Mouse (Mus musculus) lung, postnatal 0 days (tissue): ENCODE results near the gene Ect2. TPM values are rescaled to one million over a fixed set of nuclear protein-coding genes. Genes with fewer than 3 reads are reported as not detected.

Experiments used
- ATAC-seq: fragments of 200-750 bp; cut with Nextera tagmentation; 2 replicates; pipeline ENCODE4 v1.8.0; 2017; ENCODE audit warnings: moderate library complexity
- DNase-seq: peaks from one replicate; pipeline ENCODE4 v3.0.0-alpha.2; 2016; ENCODE audit warnings: low spot score
- H3K27ac ChIP-seq: fragments of 300-500 bp; sonication (generic); 2 replicates; pipeline ENCODE4 v1.5.1; 2014; ENCODE audit warnings: antibody characterized with exemption, mild to moderate bottlenecking, low read length, mixed read lengths
- H3K27me3 ChIP-seq: fragments of 300-500 bp; sonication (generic); replicated peaks from 2 replicates; pipeline ENCODE4 v1.6.1; 2014; ENCODE audit warnings: low read length, mixed read lengths; ENCODE audit not compliant: insufficient read depth
- H3K36me3 ChIP-seq: fragments of 300-500 bp; sonication (generic); 2 replicates; pipeline ENCODE4 v1.6.1; 2014; ENCODE audit warnings: low read length, mixed read lengths; ENCODE audit not compliant: insufficient read depth
- H3K4me1 ChIP-seq: fragments of 300-500 bp; sonication (generic); 2 replicates; pipeline ENCODE4 v1.6.1; 2014; ENCODE audit warnings: antibody characterized with exemption, low read depth, low read length, mixed read lengths; ENCODE audit not compliant: insufficient read depth
- H3K4me2 ChIP-seq: fragments of 300-500 bp; sonication (generic); replicated peaks from 2 replicates; pipeline ENCODE4 v1.6.1; 2014; ENCODE audit warnings: low read depth, mild to moderate bottlenecking, low read length, moderate library complexity, mixed read lengths
- H3K4me3 ChIP-seq: fragments of 300-500 bp; sonication (generic); 2 replicates; pipeline ENCODE4 v1.5.1; 2014; ENCODE audit warnings: low read depth, low read length
- H3K9ac ChIP-seq: fragments of 300-500 bp; sonication (generic); replicated peaks from 2 replicates; pipeline ENCODE4 v1.6.1; 2014; ENCODE audit warnings: low read depth, mild to moderate bottlenecking
- H3K9me3 ChIP-seq: fragments of 300-500 bp; sonication (generic); 2 replicates; pipeline ENCODE4 v1.6.1; 2016; ENCODE audit warnings: low read length, mixed read lengths
- CTCF ChIP-seq: IDR thresholded peaks from 2 replicates; pipeline ENCODE4 v1.5.1; 2016; ENCODE audit warnings: antibody characterized with exemption, mild to moderate bottlenecking
- EP300 ChIP-seq: IDR thresholded peaks from 2 replicates; pipeline ENCODE4 v1.6.1; 2016; ENCODE audit warnings: antibody characterized with exemption, mild to moderate bottlenecking, control low read depth
- WGBS: fragments of 180-500 bp; shearing (Covaris S2); extraction: QIAGEN DNeasy Blood & Tissue Kit; methylation state at CpG from one replicate; pipeline ENCODE4 v1.1.7; 2014; 5-methylcytosine and 5-hydroxymethylcytosine counted together
- polyA plus RNA-seq: library from polyadenylated mRNA; unstranded; fragments of >200 nt; fragmentation: Nextera tagmentation; extraction: Ambion mirVana; gene quantifications from 2 replicates; pipeline ENCODE4 v1.2.1, GENCODE M21; 2015

The Ect2 gene
- 4.6 and 6.7 TPM in 2 replicates for polyA plus RNA-seq

GRCm38 (mm10) chr3:27153701-27154209, at the start of gene Ect2:
TSS of gene Ect2 (minus strand) at chr3:27153878.
- Histone ChIP-seq H3K9me3 (no peaks in the 10 kb centered on the region), H3K27ac (peak within 1 kb of the TSS; percentile 87), H3K9ac (peak within 1 kb of the TSS; percentile 39; the same call in 1 of the 2 replicates), H3K4me3 (peak within 1 kb of the TSS; percentile 86), H3K4me2 (peak within 1 kb of the TSS; percentile 97), H3K4me1 (no peaks in the 10 kb centered on the region), H3K36me3 (no peaks in the 10 kb centered on the region), H3K27me3 (no peaks in the 10 kb centered on the region)
- DNase-seq (peak; percentile 99), ATAC-seq (peak; percentile 93)
- TF ChIP-seq EP300 (no peak; the same call in 1 of the 2 replicates), CTCF (no peak)
- WGBS, result 1% methylated on average over 37 of the region's 37 CpGs

DNA sequence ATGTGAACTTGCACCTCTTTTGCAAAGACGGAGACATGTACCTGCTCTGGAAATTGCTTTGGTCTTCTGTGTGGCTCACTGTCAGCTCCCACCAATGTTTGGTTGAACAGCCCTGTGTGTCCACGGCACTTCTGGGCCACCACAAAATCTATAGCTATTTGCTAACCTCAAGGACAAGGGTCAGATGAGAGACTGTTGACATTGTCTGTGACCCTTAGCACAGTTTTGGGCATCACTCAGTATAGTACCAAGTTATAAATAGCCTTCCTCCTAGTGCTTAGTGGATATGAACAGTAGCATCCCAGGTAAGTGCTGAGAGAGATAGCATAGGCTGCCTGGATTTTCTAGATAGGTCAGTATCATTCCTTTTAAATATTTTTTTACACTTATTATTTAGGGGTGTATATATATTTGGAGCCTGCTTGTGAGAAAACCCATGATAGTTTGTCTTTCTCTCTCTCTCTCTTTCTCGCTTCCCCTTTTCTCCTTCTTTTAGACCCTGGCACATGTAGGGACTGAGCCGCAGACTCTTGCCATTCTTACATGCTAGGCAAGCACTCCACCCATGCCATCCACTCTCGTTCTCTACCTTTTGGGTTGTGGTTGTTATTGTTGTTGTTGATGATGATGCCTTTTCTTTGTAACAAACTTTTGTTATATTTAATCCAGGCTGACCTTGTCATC, 48.2 kb upstream of the Ect2 start:
- TF ChIP-seq CTCF (no peak), EP300 (no peak)

GRCm38 (mm10) chr3:27199120-27199519, 45.4 kb upstream of the Ect2 start:
- DNase-seq (no peak), ATAC-seq (no peak)
- Histone ChIP-seq H3K36me3 (no peaks in the 10 kb centered on the region), H3K4me3 (no peak overlapping the region), H3K9ac (no peak overlapping the region), H3K4me2 (no peak overlapping the region), H3K9me3 (no peaks in the 10 kb centered on the region), H3K27me3 (no peaks in the 10 kb centered on the region), H3K4me1 (no peaks in the 10 kb centered on the region), H3K27ac (no peak overlapping the region)
- TF ChIP-seq CTCF (no peak), EP300 (no peak)
- WGBS, result 71% methylated on average over 7 of the region's 7 CpGs

More for the DNA sequence above, 48.2 kb upstream of the Ect2 start:
- Histone ChIP-seq H3K27me3 (no peaks in the 10 kb centered on the region), H3K9ac (no peak overlapping the region), H3K36me3 (no peaks in the 10 kb centered on the region), H3K4me2 (no peak overlapping the region), H3K27ac (no peak overlapping the region), H3K4me3 (no peak overlapping the region), H3K4me1 (no peaks in the 10 kb centered on the region; the same call in 1 of the 2 replicates), H3K9me3 (no peaks in the 10 kb centered on the region)
- no peak for ATAC-seq
- WGBS, result 77% methylated on average over 5 of the region's 5 CpGs
- no peak for DNase-seq

DNA sequence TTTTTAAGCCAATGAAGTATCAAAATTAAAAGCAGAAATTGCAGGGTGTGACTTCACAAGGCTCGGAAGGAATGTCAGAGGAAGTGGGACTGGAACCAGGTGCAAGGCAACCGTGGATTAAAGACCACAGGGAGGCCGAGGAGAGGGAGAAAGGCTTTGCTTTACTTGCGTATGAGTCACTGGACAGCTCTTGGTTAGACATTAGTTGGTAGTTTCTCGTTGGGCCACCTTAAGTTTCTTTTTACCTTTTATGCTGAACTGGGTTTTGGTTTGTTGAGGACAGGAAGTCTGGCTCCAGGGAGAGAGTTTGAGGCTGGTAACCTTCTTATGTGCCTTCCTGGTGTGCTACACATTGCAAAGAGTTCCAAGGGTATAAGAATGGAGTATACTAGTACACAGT, 44.1 kb upstream of the Ect2 start:
- Histone ChIP-seq H3K27me3 (no peaks in the 10 kb centered on the region), H3K4me1 (no peaks in the 10 kb centered on the region; the same call in 1 of the 2 replicates), H3K9me3 (no peaks in the 10 kb centered on the region), H3K9ac (no peak overlapping the region), H3K4me3 (no peak overlapping the region), H3K36me3 (no peaks in the 10 kb centered on the region), H3K27ac (no peak overlapping the region), H3K4me2 (no peak overlapping the region)
- TF ChIP-seq EP300 (no peak), CTCF (no peak)
- DNase-seq (no peak), ATAC-seq (no peak)
- 66% methylated on average over 5 of the region's 5 CpGs for WGBS

DNA sequence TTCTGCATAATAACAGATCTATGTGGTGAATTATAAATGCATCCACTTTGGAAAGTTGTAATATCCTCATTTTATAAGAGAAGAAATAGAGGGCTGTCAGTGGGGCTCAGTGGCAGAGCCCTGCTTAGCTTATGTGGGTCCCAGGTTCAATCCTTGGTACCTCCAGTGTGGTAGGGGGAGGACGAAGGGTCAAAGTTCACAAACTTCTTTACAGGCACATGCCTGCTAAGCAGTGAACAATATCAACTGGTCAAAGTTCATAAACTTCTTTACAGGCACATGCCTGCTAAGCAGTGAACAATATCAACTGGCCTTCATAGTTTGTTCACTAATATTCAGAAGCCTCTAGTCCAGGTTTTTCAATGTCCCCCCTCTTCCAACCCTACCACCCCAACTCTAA, 42.9 kb upstream of the Ect2 start:
- H3K4me2 ChIP-seq, result no peak overlapping the region
- H3K36me3 ChIP-seq, result no peaks in the 10 kb centered on the region
- no peak overlapping the region for H3K4me3 ChIP-seq
- H3K9me3 ChIP-seq, result no peaks in the 10 kb centered on the region
- 81% methylated on average over 1 of the region's 1 CpGs for WGBS
- TF ChIP-seq EP300, result no peak
- TF ChIP-seq CTCF, result no peak
- DNase-seq (no peak), ATAC-seq (no peak)
- no peak overlapping the region for H3K27ac ChIP-seq
- H3K27me3 ChIP-seq, result no peaks in the 10 kb centered on the region
- H3K9ac ChIP-seq, result no peak overlapping the region
- H3K4me1 ChIP-seq, result no peaks in the 10 kb centered on the region; the same call in 1 of the 2 replicates

GRCm38 (mm10) chr3:27195573-27196227, 42.0 kb upstream of the Ect2 start:
- WGBS, result 82% methylated on average over 8 of the region's 8 CpGs
- no peaks in the 10 kb centered on the region for H3K27me3 ChIP-seq

More at GRCm38 (mm10) chr3:27195573-27196227, 42.0 kb upstream of the Ect2 start:
- no peaks in the 10 kb centered on the region for H3K36me3 ChIP-seq
- no peak for ATAC-seq
- no peak overlapping the region for H3K27ac ChIP-seq
- H3K4me3 ChIP-seq, result no peak overlapping the region
- TF ChIP-seq CTCF (no peak), EP300 (no peak)
- H3K9me3 ChIP-seq, result no peaks in the 10 kb centered on the region
- DNase-seq, result no peak
- H3K4me2 ChIP-seq, result no peak overlapping the region
- no peaks in the 10 kb centered on the region; the same call in 1 of the 2 replicates for H3K4me1 ChIP-seq
- H3K9ac ChIP-seq, result no peak overlapping the region
